Mouse (Mus musculus): ENCODE measurements around the gene Rab3il1. TPM values are rescaled to one million over a fixed set of nuclear protein-coding genes. Genes with fewer than 3 reads are reported as not detected.
A peak's percentile ranks its signal among the peaks of the same experiment; 100 is the strongest.

The Rab3il1 gene
- polyA plus RNA-seq, 1 experiment from 2014 or later = 196 TPM

DNA sequence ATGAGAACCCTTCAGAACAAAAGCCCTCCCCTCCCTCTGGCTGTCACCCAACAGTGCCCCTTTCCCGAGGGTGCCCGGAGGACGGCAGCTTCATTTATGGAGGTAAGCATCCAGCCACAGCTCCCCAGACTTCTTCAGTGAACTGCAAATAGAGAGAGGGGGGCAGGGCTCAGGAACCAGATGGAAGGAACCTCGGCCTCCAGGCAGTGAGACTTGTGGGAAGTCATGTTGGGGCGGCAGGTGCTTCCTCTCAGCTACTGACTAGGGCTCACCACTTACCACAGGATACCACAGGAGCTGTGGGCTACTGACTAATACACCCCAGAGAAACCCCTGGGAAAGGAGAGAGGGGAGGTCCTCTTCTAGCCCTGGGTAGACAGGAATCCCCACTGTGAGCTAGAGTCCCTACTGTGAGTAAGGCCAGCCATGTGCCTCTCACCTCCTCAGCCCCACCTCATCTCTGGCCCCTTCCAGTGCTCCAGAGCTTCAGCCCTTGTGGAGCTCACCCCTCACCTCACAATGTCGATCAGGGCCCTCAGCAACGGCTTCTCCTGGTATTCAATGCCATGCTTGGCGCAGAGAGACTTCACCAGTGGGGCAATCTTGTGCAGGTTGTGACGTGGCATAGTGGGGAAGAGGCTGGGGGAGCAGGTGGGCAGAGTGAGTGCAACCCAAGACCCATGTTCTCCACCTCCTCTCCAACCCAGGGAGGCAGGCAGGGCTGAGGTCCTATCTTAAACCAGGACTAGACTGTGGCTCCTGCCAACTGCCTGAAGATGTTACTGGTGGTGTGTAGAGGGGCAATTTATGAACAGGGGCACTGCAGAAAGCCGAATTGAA is 62.9 kb downstream of the Rab3il1 start:
- H3K4me1 ChIP-seq (replicated peaks) = peaks cover 73% of the 10 kb centered on the region
- no peak for DNase-seq
- H3K27ac ChIP-seq = peak overlapping the region; percentile 64
- WGBS (ENCODE audit: insufficient replicate concordance) = 51% methylated on average over 10 of the region's 10 CpGs
- H3K36me3 ChIP-seq = peaks cover 75% of the 10 kb centered on the region
- H3K27me3 ChIP-seq = no peaks in the 10 kb centered on the region
- H3K9me3 ChIP-seq (replicated peaks) = no peaks in the 10 kb centered on the region
- no peak for ATAC-seq (ENCODE audit: low read depth)
- H3K4me2 ChIP-seq = no peak overlapping the region
- no peak overlapping the region for H3K9ac ChIP-seq
- no peak overlapping the region for H3K4me3 ChIP-seq (replicated peaks)

DNA sequence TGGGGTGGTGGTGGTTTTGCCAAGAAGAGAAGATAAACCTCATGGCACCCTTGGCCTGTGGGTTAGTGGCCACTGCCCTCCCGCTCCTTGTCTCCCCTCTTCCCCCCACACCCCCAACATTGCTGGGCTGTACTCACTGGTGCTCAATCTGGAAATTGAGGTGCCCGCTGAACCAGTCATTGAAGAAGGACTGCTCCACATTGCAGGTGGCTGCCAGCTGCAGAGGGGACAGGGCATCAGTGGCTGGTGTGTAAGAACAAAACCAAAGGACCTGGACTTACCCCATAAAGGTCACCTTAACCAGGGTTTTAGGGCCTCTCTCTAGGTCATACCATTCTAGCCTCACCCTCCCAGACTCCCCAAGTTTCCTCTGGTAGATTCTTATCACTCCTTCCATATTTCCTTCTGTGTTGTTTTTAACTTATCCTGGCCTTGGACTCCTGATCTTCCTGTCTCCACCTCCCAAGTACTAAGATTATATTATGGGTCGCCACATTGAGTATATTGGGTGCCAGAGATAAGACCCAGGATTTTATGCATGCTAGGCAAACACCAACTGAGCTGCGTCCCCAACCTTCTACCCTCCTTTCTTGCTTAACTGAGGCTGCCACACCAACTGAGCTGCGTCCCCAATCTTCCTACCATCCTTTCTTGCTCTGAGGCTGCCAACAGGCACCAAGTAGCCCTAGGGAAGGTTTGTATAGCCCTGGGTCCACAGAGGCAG is 64.2 kb downstream of the Rab3il1 start:
- Histone ChIP-seq H3K36me3 (peaks cover 87% of the 10 kb centered on the region), H3K4me1 (replicated peaks) (peaks cover 61% of the 10 kb centered on the region), H3K9ac (no peak overlapping the region; the same call in 1 of the 2 replicates), H3K27me3 (no peaks in the 10 kb centered on the region), H3K27ac (peak overlapping the region; percentile 66), H3K4me2 (no peak overlapping the region), H3K9me3 (replicated peaks) (no peaks in the 10 kb centered on the region), H3K4me3 (replicated peaks) (no peak overlapping the region)
- DNase-seq = no peak
- WGBS (ENCODE audit: insufficient replicate concordance) = 30% methylated on average over 5 of the region's 5 CpGs
- ATAC-seq (ENCODE audit: low read depth) = peak; percentile 34

DNA sequence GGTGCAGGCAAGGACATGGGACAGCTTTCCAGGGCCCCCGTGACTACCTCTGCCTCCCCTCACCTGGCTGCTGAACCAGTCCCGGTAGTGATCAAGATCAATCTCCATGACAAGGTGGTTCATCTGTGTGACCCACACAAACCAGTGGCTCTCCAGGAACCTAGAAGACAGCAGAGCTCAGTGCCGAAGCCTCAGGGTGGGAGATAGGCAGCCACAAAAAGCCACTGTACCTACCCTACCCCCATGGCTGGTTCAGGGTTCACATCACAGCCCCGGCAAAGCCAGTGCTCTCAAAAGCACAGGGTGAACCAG is 64.7 kb downstream of the Rab3il1 start:
- no peaks in the 10 kb centered on the region for H3K27me3 ChIP-seq
- no peak overlapping the region for H3K9ac ChIP-seq
- H3K4me1 ChIP-seq (replicated peaks) = peaks cover 56% of the 10 kb centered on the region
- no peaks in the 10 kb centered on the region for H3K9me3 ChIP-seq (replicated peaks)
- H3K27ac ChIP-seq = peak overlapping the region; percentile 66
- H3K36me3 ChIP-seq = peaks cover 91% of the 10 kb centered on the region
- H3K4me2 ChIP-seq = no peak overlapping the region
- no peak overlapping the region for H3K4me3 ChIP-seq (replicated peaks)
- no peak for ATAC-seq (ENCODE audit: low read depth)
- DNase-seq = no peak
- 59% methylated on average over 4 of the region's 4 CpGs for WGBS (ENCODE audit: insufficient replicate concordance)

DNA sequence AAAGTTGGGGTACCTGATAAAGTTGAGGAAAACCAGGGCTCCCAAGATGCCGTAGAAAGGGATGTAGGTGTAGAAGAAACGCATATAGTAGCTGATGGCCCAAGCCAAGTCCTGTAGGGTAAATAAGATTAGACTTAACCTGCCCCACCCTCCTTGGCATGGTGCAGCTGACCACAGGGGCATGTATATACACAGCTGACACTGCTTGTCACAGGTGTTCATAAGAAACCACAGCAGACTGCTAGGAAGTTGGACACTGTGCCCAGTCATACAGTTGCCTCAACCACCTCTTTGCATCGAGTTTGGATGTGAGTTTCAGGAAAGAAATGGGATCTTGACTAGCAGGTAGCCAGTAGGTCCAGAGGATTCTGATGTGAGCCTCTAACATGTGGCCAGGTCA is 65.0 kb downstream of the Rab3il1 start:
- Histone ChIP-seq H3K4me1 (replicated peaks) (peaks cover 52% of the 10 kb centered on the region), H3K4me2 (no peak overlapping the region), H3K27me3 (no peaks in the 10 kb centered on the region), H3K9me3 (replicated peaks) (no peaks in the 10 kb centered on the region), H3K27ac (peak overlapping the region; percentile 66; the same call in 1 of the 2 replicates), H3K9ac (no peak overlapping the region; the same call in 1 of the 2 replicates), H3K36me3 (peaks cover 95% of the 10 kb centered on the region), H3K4me3 (replicated peaks) (no peak overlapping the region)
- 62% methylated on average over 3 of the region's 3 CpGs for WGBS (ENCODE audit: insufficient replicate concordance)
- no peak for DNase-seq
- ATAC-seq (ENCODE audit: low read depth) = no peak

DNA sequence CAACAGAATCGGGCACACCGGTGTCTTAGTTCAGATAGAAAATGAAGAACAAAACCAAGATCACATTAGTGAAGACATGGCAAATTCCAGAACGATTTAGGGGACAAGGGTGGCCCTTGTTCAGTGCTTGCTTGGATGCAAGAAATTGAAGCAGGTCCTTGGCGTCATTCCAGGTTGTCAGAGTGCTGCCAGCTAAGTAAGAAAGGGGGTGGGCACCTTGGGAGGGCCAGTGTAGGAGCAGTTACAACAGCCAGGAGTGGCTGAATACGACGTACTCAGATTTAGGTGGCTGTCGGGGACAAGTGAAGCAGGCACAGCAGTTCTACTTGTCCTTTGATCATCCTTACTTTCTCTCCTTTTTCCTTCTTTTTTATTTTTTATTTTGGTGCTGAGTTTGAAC is 66.2 kb downstream of the Rab3il1 start:
- Histone ChIP-seq H3K36me3 (peaks cover 95% of the 10 kb centered on the region), H3K9ac (no peak overlapping the region), H3K4me2 (no peak overlapping the region), H3K27me3 (no peaks in the 10 kb centered on the region), H3K9me3 (replicated peaks) (no peaks in the 10 kb centered on the region), H3K27ac (no peak overlapping the region), H3K4me3 (replicated peaks) (no peak overlapping the region), H3K4me1 (replicated peaks) (peaks cover 40% of the 10 kb centered on the region)
- WGBS (ENCODE audit: insufficient replicate concordance) = 72% methylated on average over 7 of the region's 7 CpGs
- DNase-seq = no peak
- ATAC-seq (ENCODE audit: low read depth) = no peak

DNA sequence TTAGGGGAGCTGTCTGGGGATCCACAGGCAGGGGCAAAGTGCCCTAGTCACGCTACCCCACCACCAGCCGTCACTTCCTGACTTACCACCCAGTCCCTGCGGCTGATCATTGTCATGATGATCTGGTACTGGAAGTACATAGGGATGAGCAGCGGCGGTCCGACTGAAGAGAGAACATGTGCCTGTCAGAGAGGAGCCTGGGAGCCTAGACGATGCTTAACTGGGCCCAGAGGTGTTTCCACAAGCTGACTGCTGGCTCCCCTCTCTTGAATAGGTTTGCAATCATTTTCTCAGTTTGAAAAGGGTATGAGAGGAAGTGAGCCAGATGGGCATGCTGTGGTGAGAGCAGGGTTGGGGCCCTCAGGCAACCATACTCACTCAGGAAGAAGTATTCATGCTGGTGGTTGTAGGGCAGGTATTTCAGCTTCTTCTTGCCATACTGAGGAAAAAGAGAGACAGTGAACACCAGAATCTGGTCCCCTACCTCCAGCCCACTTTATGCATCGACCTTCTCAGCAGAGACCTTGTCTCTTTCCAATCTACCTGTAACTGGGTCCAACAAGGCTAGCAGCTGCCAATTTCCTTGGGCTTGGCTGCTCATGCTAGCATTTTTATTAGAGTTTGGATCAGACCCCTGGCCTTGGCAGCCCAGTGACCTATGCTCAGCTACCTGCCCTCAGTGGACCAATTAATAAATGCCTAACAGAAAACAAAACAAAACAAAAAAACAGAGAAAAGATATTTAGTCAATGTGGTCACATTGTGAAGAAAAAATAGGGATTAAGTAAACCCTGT is 68.9 kb downstream of the Rab3il1 start:
- Histone ChIP-seq H3K27ac (no peak overlapping the region), H3K27me3 (no peaks in the 10 kb centered on the region), H3K36me3 (peaks cover 95% of the 10 kb centered on the region), H3K9me3 (replicated peaks) (no peaks in the 10 kb centered on the region), H3K4me2 (no peak overlapping the region), H3K9ac (no peak overlapping the region), H3K4me1 (replicated peaks) (peaks cover 21% of the 10 kb centered on the region), H3K4me3 (replicated peaks) (no peak overlapping the region)
- no peak for ATAC-seq (ENCODE audit: low read depth)
- no peak for DNase-seq
- 80% methylated on average over 8 of the region's 8 CpGs for WGBS (ENCODE audit: insufficient replicate concordance)

DNA sequence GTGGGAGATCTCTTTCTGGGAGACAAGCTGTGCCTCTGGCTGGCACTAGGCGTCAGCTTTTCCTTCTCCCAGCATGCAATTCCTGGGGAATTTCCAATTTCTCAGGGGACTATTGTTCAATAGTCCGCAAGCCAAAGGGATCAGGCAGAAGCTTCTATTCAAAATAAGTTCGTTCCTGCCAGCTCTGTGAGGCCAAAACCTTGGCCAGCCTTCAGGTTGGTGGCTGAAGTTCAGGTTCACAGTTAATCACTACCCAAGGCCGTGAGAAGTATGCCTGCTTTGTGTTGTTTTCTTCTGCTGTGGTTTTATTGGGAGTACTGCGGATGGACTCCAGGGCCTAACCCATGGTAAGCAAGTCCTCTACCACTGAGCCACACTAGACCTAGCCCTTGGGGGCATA is 69.7 kb downstream of the Rab3il1 start:
- no peak overlapping the region for H3K27ac ChIP-seq
- ATAC-seq (ENCODE audit: low read depth) (no peak), DNase-seq (no peak)
- WGBS (ENCODE audit: insufficient replicate concordance) = 79% methylated on average over 5 of the region's 5 CpGs
- H3K4me2 ChIP-seq = no peak overlapping the region
- no peak overlapping the region for H3K9ac ChIP-seq
- peaks cover 96% of the 10 kb centered on the region for H3K36me3 ChIP-seq
- H3K4me3 ChIP-seq (replicated peaks) = no peak overlapping the region
- no peaks in the 10 kb centered on the region for H3K9me3 ChIP-seq (replicated peaks)
- peaks cover 14% of the 10 kb centered on the region for H3K4me1 ChIP-seq (replicated peaks)
- H3K27me3 ChIP-seq = no peaks in the 10 kb centered on the region

DNA sequence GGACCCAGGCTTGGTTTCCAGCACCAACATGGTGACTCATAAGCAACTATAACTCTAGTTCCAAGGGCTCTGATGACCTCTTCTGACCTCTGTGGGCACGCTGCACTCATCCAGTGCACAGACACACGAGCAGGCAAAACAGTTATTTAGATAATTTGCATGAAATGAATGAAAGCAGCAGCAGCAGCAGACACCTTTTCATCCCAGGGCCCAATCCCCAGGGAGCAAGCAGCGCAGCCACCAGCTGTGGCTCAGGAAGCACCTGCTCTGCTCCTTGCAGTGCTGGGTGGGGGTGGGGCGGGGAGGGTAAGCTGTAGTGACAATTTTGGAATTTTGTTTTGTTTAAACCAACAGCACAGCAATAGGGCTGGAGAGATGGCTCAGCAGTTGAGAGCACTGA is 70.4 kb downstream of the Rab3il1 start:
- peaks cover 96% of the 10 kb centered on the region for H3K36me3 ChIP-seq
- WGBS (ENCODE audit: insufficient replicate concordance) = 80% methylated on average over 4 of the region's 4 CpGs
- H3K4me3 ChIP-seq (replicated peaks) = no peak overlapping the region

DNA sequence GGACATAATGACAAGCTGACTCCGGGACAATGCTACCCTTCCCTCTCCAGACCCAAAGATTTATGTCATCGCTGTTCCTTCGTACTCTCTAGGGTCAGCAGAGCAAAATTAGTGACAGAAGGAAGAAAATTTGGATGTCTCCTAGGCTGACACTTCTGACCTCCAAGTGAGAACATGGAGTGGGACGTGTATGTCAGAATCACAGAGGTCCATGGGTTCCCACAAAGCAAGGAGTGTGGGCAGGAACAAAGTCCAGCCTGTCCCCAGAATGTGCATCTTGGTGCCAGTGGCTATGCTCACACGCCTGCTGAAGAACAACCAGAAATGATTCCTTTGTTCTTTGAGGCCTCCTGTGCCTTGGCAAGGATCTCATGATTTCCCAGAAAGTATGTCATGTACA is 71.7 kb downstream of the Rab3il1 start:
- no peak overlapping the region for H3K27ac ChIP-seq
- ATAC-seq (ENCODE audit: low read depth) = no peak
- WGBS (ENCODE audit: insufficient replicate concordance) = 85% methylated on average over 5 of the region's 5 CpGs

More for the DNA sequence above, 70.4 kb downstream of the Rab3il1 start:
- Histone ChIP-seq H3K4me1 (replicated peaks) (peaks cover 6% of the 10 kb centered on the region), H3K4me2 (no peak overlapping the region), H3K9ac (no peak overlapping the region), H3K9me3 (replicated peaks) (no peaks in the 10 kb centered on the region), H3K27me3 (no peaks in the 10 kb centered on the region), H3K27ac (no peak overlapping the region)
- ATAC-seq (ENCODE audit: low read depth) = no peak
- DNase-seq = no peak

DNA sequence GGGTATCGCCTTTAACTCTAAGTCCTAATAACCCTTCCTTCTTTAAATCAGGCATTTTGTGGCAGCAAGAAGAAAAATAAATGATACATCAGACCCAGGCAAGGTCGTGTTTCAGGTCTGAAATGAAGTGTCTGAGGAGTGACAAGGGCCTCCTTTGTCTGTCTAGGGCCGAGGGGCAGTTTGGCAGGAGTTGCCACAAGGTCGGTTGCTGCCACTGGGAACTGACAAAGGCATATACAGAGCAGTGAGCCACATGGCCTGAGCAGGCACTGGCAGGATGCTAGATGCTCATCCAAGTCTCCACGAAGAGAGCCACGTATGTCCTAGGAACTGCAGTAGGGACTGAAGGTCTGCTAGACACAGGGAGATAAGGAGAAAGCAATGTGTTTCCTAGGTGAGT is 76.9 kb downstream of the Rab3il1 start:
- Histone ChIP-seq H3K9ac (no peak overlapping the region), H3K9me3 (replicated peaks) (no peaks in the 10 kb centered on the region), H3K4me3 (replicated peaks) (no peak overlapping the region), H3K36me3 (peaks cover 96% of the 10 kb centered on the region), H3K4me2 (no peak overlapping the region), H3K27ac (no peak overlapping the region), H3K27me3 (no peaks in the 10 kb centered on the region), H3K4me1 (replicated peaks) (no peaks in the 10 kb centered on the region)
- WGBS (ENCODE audit: insufficient replicate concordance) = 79% methylated on average over 6 of the region's 6 CpGs
- DNase-seq = no peak
- no peak for ATAC-seq (ENCODE audit: low read depth)

More for the DNA sequence above, 71.7 kb downstream of the Rab3il1 start:
- Histone ChIP-seq H3K4me3 (replicated peaks) (no peak overlapping the region), H3K4me2 (no peak overlapping the region), H3K4me1 (replicated peaks) (no peaks in the 10 kb centered on the region), H3K9ac (no peak overlapping the region), H3K9me3 (replicated peaks) (no peaks in the 10 kb centered on the region), H3K36me3 (peaks cover 96% of the 10 kb centered on the region), H3K27me3 (no peaks in the 10 kb centered on the region)
- no peak for DNase-seq

DNA sequence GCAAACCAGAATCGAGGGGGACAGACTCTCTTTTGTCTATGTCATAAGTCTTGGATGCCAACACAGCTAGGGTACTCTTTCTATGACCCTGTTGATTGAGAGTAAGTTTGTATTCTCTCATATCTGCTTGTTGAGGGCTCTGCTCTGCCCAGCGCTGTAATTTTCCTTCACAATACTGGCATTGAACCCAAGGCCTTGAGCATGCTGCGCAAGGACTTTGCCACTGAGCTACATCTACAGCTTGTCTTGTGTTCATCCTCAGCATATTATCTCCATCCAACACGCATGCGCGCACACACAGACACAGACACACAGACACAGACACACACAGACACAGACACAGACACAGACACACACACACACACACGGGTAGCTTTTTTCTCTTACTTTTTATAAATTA is 78.9 kb downstream of the Rab3il1 start:
- H3K9me3 ChIP-seq (replicated peaks) = no peaks in the 10 kb centered on the region
- 86% methylated on average over 7 of the region's 7 CpGs for WGBS (ENCODE audit: insufficient replicate concordance)
- H3K27ac ChIP-seq = no peak overlapping the region
- H3K4me2 ChIP-seq = no peak overlapping the region
- peaks cover 88% of the 10 kb centered on the region for H3K36me3 ChIP-seq
- no peaks in the 10 kb centered on the region for H3K4me1 ChIP-seq (replicated peaks)
- no peak overlapping the region for H3K4me3 ChIP-seq (replicated peaks)
- H3K27me3 ChIP-seq = no peaks in the 10 kb centered on the region
- DNase-seq = no peak
- ATAC-seq (ENCODE audit: low read depth) = no peak
- no peak overlapping the region for H3K9ac ChIP-seq
